Mouse (Mus musculus): Measurements from ENCODE around the gene Dhps.

- no peak for TF ChIP-seq GATA1 (IDR thresholded peaks at IDR 0.05; ENCODE audit: low read length)
- no peak for TF ChIP-seq TAL1 (IDR thresholded peaks at IDR 0.05; ENCODE audit: low read length)
Observed at GRCm38 (mm10) chr8:85032622-85033311, 38.8 kb upstream of the Dhps start.

Data from erythroblast, embryonic 14.5 days (primary cell).